Mouse (Mus musculus) intestine, embryonic 15.5 days (tissue): ENCODE results near the gene Apol8. TPM values are rescaled to one million over a fixed set of nuclear protein-coding genes. Genes with fewer than 3 reads are reported as not detected.

Source experiments
- ATAC-seq: fragments of 200-750 bp; cut with Nextera tagmentation; 2 replicates; pipeline ENCODE4 v1.8.0; 2017; ENCODE audit warnings: moderate TSS enrichment, moderate library complexity
- H3K27ac ChIP-seq: fragments of 300-500 bp; sonication (generic); 2 replicates; pipeline ENCODE4 v1.5.1; 2015; ENCODE audit warnings: mild to moderate bottlenecking, inconsistent platforms
- H3K27me3 ChIP-seq: fragments of 300-500 bp; sonication (generic); replicated peaks from 2 replicates; pipeline ENCODE4 v1.6.1; 2015; ENCODE audit warnings: inconsistent platforms
- H3K36me3 ChIP-seq: fragments of 300-500 bp; sonication (generic); 2 replicates; pipeline ENCODE4 v1.6.1; 2015; ENCODE audit warnings: inconsistent platforms
- H3K4me1 ChIP-seq: fragments of 300-500 bp; sonication (generic); replicated peaks from 2 replicates; pipeline ENCODE4 v1.6.1; 2015; ENCODE audit warnings: inconsistent platforms
- H3K4me2 ChIP-seq: fragments of 300-500 bp; sonication (generic); replicated peaks from 2 replicates; pipeline ENCODE4 v1.6.1; 2015; ENCODE audit warnings: mild to moderate bottlenecking, inconsistent platforms
- H3K4me3 ChIP-seq: fragments of 300-500 bp; sonication (generic); replicated peaks from 2 replicates; pipeline ENCODE4 v1.5.1; 2015; ENCODE audit warnings: inconsistent platforms
- H3K9ac ChIP-seq: fragments of 300-500 bp; sonication (generic); 2 replicates; pipeline ENCODE4 v1.6.1; 2015; ENCODE audit warnings: inconsistent platforms
- H3K9me3 ChIP-seq: fragments of 300-500 bp; sonication (generic); 2 replicates; pipeline ENCODE4 v1.6.1; 2016; ENCODE audit warnings: inconsistent platforms
- WGBS: fragments of 180-500 bp; shearing (Covaris S2); methylation state at CpG from one replicate; pipeline ENCODE4 v1.1.7; 2015; 5-methylcytosine and 5-hydroxymethylcytosine counted together
- polyA plus RNA-seq: library from polyadenylated mRNA; unstranded; fragments of >200 nt; fragmentation: Nextera tagmentation; extraction: Ambion mirVana; gene quantifications from 2 replicates; pipeline ENCODE4 v1.2.1, GENCODE M21; 2015

Gene Apol8
- polyA plus RNA-seq, result 0.18 and 0.35 TPM in 2 replicates

DNA sequence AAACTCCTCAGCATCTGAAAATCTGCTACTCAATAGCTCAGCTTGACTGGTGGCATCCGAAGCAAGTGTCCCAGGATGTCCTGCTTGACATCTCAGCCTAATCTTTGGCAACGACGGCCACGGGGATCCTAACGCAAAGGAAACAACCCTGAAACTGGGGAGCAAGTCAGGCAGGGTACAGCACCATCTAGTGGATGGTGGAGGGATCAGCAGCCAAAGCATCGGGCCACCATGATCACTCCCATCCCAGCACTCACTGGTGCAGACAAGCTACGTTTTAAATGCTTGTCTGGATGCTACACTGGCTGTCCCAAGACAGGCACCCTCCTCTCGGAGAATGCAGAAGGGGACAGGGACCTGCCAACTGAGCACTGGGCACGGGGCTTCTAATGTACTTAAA lies at the start of gene Apol8:
Gene Apol8 (minus strand): TSS at position 156 of the 400 bp plus-strand sequence.
- ATAC-seq, result peak; percentile 26; the same call in 1 of the 2 replicates
- WGBS, result 8% methylated on average over 9 of the region's 9 CpGs

GRCm38 (mm10) chr15:77805657-77806056 lies 48.9 kb upstream of the Apol8 start:
- 86% methylated on average over 4 of the region's 4 CpGs for WGBS
- Histone ChIP-seq H3K4me1 (peaks cover 32% of the 10 kb centered on the region), H3K27ac (no peak overlapping the region), H3K27me3 (no peaks in the 10 kb centered on the region), H3K4me2 (no peak overlapping the region), H3K9ac (no peak overlapping the region), H3K4me3 (no peak overlapping the region), H3K36me3 (peaks cover 56% of the 10 kb centered on the region), H3K9me3 (no peaks in the 10 kb centered on the region)
- ATAC-seq, result no peak

More for the DNA sequence above, at the start of gene Apol8:
- Histone ChIP-seq H3K36me3 (peaks cover 13% of the 10 kb centered on the region), H3K9me3 (no peaks in the 10 kb centered on the region), H3K4me2 (no peak within 1 kb of the TSS), H3K4me3 (no peak within 1 kb of the TSS), H3K27me3 (peaks cover 12% of the 10 kb centered on the region), H3K4me1 (no peaks in the 10 kb centered on the region), H3K9ac (no peak within 1 kb of the TSS), H3K27ac (no peak within 1 kb of the TSS)

- Histone ChIP-seq H3K36me3 (peaks cover 56% of the 10 kb centered on the region), H3K9me3 (no peaks in the 10 kb centered on the region), H3K27me3 (no peaks in the 10 kb centered on the region), H3K4me3 (no peak overlapping the region), H3K4me2 (no peak overlapping the region), H3K27ac (no peak overlapping the region), H3K9ac (no peak overlapping the region), H3K4me1 (peaks cover 32% of the 10 kb centered on the region)
- no peak for ATAC-seq
- WGBS, result 79% methylated on average over 9 of the region's 9 CpGs
These were observed 48.1 kb upstream of the Apol8 start for GRCm38 (mm10) chr15:77804949-77805348.

GRCm38 (mm10) chr15:77804460-77804859 lies 47.7 kb upstream of the Apol8 start:
- WGBS, result 87% methylated on average over 6 of the region's 6 CpGs

GRCm38 (mm10) chr15:77803747-77804146 lies 46.9 kb upstream of the Apol8 start:
- Histone ChIP-seq H3K27me3 (no peaks in the 10 kb centered on the region), H3K4me3 (no peak overlapping the region), H3K9me3 (no peaks in the 10 kb centered on the region), H3K36me3 (peaks cover 45% of the 10 kb centered on the region), H3K27ac (no peak overlapping the region), H3K4me1 (peaks cover 41% of the 10 kb centered on the region), H3K4me2 (no peak overlapping the region), H3K9ac (peak overlapping the region; percentile 31)
- ATAC-seq, result no peak
- 73% methylated on average over 3 of the region's 3 CpGs for WGBS

More at GRCm38 (mm10) chr15:77804460-77804859, 47.7 kb upstream of the Apol8 start:
- Histone ChIP-seq H3K9me3 (no peaks in the 10 kb centered on the region), H3K27ac (no peak overlapping the region), H3K4me1 (peaks cover 37% of the 10 kb centered on the region), H3K4me3 (no peak overlapping the region), H3K27me3 (no peaks in the 10 kb centered on the region), H3K36me3 (peaks cover 52% of the 10 kb centered on the region), H3K4me2 (no peak overlapping the region), H3K9ac (no peak overlapping the region)
- ATAC-seq, result no peak

DNA sequence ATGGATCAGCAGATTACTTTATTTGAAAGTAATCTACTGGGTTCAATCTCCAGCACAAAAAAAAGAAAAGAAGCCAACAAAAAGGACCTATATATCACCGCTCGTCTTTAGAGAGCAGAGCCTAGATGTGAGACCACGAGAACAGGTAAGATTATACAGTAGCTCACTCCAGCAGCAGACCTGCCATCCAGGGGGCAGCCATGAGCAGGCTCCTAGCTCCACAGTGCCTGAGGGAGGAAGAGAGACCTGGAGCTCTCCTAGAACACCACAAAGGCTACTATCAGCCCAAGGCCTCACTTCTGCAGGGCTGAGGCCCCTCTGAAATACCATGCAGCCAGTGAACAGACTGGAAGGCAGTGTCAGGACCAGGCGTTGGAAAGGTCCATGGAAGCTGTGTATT lies 46.2 kb upstream of the Apol8 start:
- H3K36me3 ChIP-seq, result peaks cover 41% of the 10 kb centered on the region
- H3K27me3 ChIP-seq, result no peaks in the 10 kb centered on the region
- H3K4me2 ChIP-seq, result no peak overlapping the region
- WGBS, result 67% methylated on average over 4 of the region's 4 CpGs
- no peaks in the 10 kb centered on the region for H3K9me3 ChIP-seq
- peaks cover 48% of the 10 kb centered on the region for H3K4me1 ChIP-seq
- H3K9ac ChIP-seq, result no peak overlapping the region
- no peak overlapping the region for H3K27ac ChIP-seq
- ATAC-seq, result no peak
- H3K4me3 ChIP-seq, result no peak overlapping the region

GRCm38 (mm10) chr15:77801188-77801587 lies 44.4 kb upstream of the Apol8 start:
- no peak for ATAC-seq
- WGBS, result 55% methylated on average over 4 of the region's 4 CpGs
- Histone ChIP-seq H3K27ac (peak overlapping the region; percentile 95), H3K36me3 (peaks cover 32% of the 10 kb centered on the region), H3K9me3 (no peaks in the 10 kb centered on the region), H3K4me3 (no peak overlapping the region), H3K4me1 (peaks cover 49% of the 10 kb centered on the region), H3K27me3 (no peaks in the 10 kb centered on the region), H3K4me2 (no peak overlapping the region), H3K9ac (peak overlapping the region; percentile 11; the same call in 1 of the 2 replicates)

DNA sequence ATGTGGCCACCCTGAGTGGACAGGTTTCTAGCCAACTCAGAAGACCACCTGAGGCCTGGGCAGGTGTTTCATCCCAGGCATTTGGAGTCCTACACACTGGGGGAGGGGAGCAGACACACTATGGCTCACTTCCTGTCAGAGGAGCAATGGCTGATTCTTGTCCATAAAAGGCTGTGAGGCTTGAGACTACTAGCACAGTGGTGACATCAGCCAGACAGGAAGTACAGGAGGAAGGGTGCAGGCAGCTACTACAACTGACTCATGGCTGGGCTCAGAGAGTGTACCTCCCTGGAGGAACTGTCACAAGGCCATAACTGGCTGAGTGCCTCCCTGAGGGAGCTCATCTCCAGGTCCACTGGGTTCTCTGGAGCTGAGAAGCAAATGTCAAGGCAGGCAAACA lies 43.7 kb upstream of the Apol8 start:
- H3K9ac ChIP-seq, result 0 out of 2 replicates have a peak overlapping the region, but pooled peaks have one; percentile 11
- ATAC-seq, result peak; percentile 46
- peaks cover 49% of the 10 kb centered on the region for H3K4me1 ChIP-seq
- H3K27ac ChIP-seq, result peak overlapping the region; percentile 95
- H3K27me3 ChIP-seq, result no peaks in the 10 kb centered on the region
- no peak overlapping the region for H3K4me2 ChIP-seq
- no peak overlapping the region for H3K4me3 ChIP-seq
- no peaks in the 10 kb centered on the region for H3K9me3 ChIP-seq
- peaks cover 27% of the 10 kb centered on the region for H3K36me3 ChIP-seq

DNA sequence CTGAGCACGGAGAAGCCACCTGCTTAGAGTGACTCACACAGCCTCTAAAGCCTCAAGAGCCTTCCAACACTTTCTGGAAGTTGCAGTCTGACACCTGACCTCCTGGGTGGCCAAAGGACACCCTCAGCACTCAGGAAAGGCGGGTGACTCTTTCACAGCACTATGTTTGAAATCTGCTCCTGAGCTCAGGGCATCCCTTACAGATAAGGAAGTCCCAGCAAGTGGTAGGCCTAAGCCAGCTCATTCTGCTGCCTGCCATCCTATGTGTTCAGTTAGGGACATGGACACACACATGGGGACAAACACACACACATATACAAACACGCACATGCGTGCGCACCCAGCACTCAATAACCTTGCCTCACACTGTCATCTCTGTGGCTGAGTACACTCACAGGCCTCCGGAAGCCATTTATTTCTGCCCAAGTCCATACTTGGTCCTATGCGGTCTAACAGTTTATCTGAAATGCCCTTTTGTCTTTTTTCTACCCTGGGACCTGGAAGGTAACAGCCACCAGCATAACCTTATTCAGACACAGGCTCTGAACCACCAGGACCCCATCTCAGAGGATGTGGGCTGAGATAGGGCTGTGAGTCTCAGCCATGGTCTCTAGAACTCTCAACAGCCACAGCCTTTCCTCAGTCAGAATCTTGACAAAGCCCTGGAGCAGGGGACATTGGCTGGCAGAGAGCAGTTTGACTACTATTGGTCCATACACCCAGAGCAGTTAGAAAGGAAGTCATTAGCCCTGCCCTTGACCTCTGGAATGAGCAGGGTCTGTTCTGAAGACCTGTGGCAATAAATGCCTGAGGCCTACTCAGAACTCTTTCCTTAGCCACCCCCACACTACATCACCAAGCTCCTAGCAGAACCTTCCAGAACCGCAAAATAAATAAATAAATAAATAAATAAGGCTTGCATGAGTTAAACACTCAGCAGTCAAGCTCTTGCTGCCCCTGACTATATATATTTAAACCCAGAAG lies 43.0 kb upstream of the Apol8 start:
- ATAC-seq, result no peak
- Histone ChIP-seq H3K4me1 (peaks cover 49% of the 10 kb centered on the region), H3K27me3 (no peaks in the 10 kb centered on the region), H3K9ac (no peak overlapping the region; the same call in 1 of the 2 replicates), H3K4me2 (peak overlapping the region; percentile 10; the same call in 1 of the 2 replicates), H3K9me3 (no peaks in the 10 kb centered on the region), H3K36me3 (peaks cover 33% of the 10 kb centered on the region), H3K27ac (peak overlapping the region; percentile 95), H3K4me3 (no peak overlapping the region)
- WGBS, result 69% methylated on average over 8 of the region's 8 CpGs

- Histone ChIP-seq H3K4me1 (peaks cover 51% of the 10 kb centered on the region), H3K27me3 (no peaks in the 10 kb centered on the region), H3K4me2 (peak overlapping the region; percentile 10), H3K9me3 (no peaks in the 10 kb centered on the region), H3K9ac (no peak overlapping the region; the same call in 1 of the 2 replicates), H3K27ac (peak overlapping the region; percentile 95), H3K4me3 (peak overlapping the region; percentile 4; the same call in 1 of the 2 replicates), H3K36me3 (peaks cover 31% of the 10 kb centered on the region)
- peak; percentile 75 for ATAC-seq
- WGBS, result 15% methylated on average over 14 of the region's 14 CpGs
These were observed 42.1 kb upstream of the Apol8 start for GRCm38 (mm10) chr15:77798664-77799490.

DNA sequence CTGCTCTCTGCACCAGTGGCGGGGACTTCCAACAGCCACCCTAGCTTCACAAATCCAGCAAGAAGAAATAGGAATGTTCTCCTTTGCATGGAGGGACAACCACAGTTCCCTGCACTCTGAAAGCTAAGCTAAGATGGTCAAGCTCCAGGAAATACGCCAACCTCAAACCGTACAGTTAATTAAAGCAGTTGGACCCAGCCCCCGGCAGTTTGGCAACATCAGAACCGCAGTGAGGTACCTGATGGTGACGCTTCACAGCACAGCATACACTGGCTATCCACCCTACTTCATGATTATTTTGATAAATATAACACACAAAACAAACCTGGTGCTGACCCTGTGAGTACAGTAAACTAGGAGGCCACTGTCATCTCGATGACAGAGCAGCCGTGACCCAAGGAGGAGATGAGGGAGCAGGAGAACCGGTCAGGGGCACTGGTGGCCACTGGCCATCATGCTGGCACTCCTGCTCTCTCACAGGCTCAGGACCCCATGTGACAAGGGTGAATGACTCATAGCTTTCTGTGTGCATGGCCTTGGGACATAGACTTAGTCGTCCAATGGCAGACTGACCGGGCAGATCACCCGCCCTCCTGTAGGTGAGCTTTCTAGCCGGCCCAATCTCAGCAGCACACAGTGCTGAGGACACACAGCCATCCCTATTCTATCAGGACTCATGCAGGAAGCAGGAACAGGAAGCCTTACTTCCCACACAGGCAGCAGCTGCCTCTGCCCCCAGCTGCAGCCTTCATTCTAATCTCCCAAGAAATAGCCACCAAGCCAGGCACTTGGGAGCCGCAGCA lies 41.0 kb upstream of the Apol8 start:
- H3K4me2 ChIP-seq, result 0 out of 2 replicates have a peak overlapping the region, but pooled peaks have one; percentile 4
- H3K27ac ChIP-seq, result peak overlapping the region; percentile 95
- ATAC-seq, result peak; percentile 24
- no peaks in the 10 kb centered on the region for H3K9me3 ChIP-seq
- 62% methylated on average over 14 of the region's 14 CpGs for WGBS
- no peaks in the 10 kb centered on the region for H3K27me3 ChIP-seq
- H3K4me1 ChIP-seq, result peaks cover 51% of the 10 kb centered on the region
- peak overlapping the region; percentile 2; the same call in 1 of the 2 replicates for H3K9ac ChIP-seq
- no peak overlapping the region for H3K4me3 ChIP-seq
- peaks cover 30% of the 10 kb centered on the region for H3K36me3 ChIP-seq
